Mouse (Mus musculus) CH12.LX (cell line): ENCODE measurements around the gene Zfp661. TPM values are rescaled to one million over a fixed set of nuclear protein-coding genes. Genes with fewer than 3 reads are reported as not detected.
"Not testable (repeated sequence)": the region's sequence is repeated elsewhere in the genome, so short reads cannot be mapped to it uniquely, and the experiment has no call there.

Source experiments
- DNase-seq: peaks from one replicate; pipeline ENCODE4 v3.0.0-alpha.2; 2013; ENCODE audit errors: extremely low read depth
- H3K27ac ChIP-seq: 2 replicates; pipeline ENCODE4 v1.5.1; 2012; ENCODE audit warnings: low read depth, mild to moderate bottlenecking, control low read depth, moderate library complexity; ENCODE audit not compliant: insufficient read depth
- H3K27me3 ChIP-seq: replicated peaks from 2 replicates; pipeline ENCODE3; 2012; ENCODE audit warnings: inconsistent platforms
- H3K36me3 ChIP-seq, 2 experiments: replicated peaks in 1 of 2; 2 replicates each; pipeline versions ENCODE3 to v1.6.1; 2012; ENCODE audit warnings: inconsistent platforms in 1 of 2, low read length in 1 of 2, mild to moderate bottlenecking in 1 of 2, mixed read lengths in 1 of 2, moderate library complexity in 1 of 2; ENCODE audit not compliant: control insufficient read depth in 1 of 2, insufficient read depth in 1 of 2
- H3K4me1 ChIP-seq, 2 experiments: 2 replicates each; pipeline ENCODE4 v1.6.1; 2012; ENCODE audit warnings: inconsistent platforms in 1 of 2, moderate library complexity in 1 of 2; ENCODE audit not compliant: insufficient read depth in 2 of 2, control insufficient read depth in 1 of 2
- H3K4me2 ChIP-seq: 2 replicates; pipeline ENCODE4 v1.6.1; 2012; ENCODE audit warnings: low read depth, mild to moderate bottlenecking, control low read depth; ENCODE audit not compliant: poor library complexity, insufficient read depth, severe bottlenecking
- H3K4me3 ChIP-seq, 3 experiments: fragments of 150-350 bp in 1 of 3; sonication (generic) in 1 of 3; replicated peaks in 1 of 3; 2 replicates each; pipeline versions ENCODE3 to v1.5.1; 2011 to 2012; ENCODE audit warnings: low read depth in 2 of 3, low read length in 2 of 3, mild to moderate bottlenecking in 2 of 3, moderate library complexity in 2 of 3, control low read depth in 1 of 3, improper control_type of control experiment in 1 of 3, inconsistent platforms in 1 of 3, mixed read lengths in 1 of 3; ENCODE audit not compliant: poor library complexity in 1 of 3
- H3K79me2 ChIP-seq: replicated peaks from 2 replicates; pipeline ENCODE4 v1.6.1; 2012; ENCODE audit warnings: mild to moderate bottlenecking, moderate library complexity; ENCODE audit not compliant: control insufficient read depth, poor library complexity, insufficient read depth, severe bottlenecking; ENCODE audit errors: extremely low read depth
- H3K9ac ChIP-seq: 2 replicates; pipeline ENCODE4 v1.6.1; 2012; ENCODE audit warnings: low read depth, mild to moderate bottlenecking, control low read depth, moderate library complexity; ENCODE audit not compliant: insufficient read depth
- H3K9me3 ChIP-seq: replicated peaks from 2 replicates; pipeline ENCODE3; 2012; ENCODE audit warnings: low read length, inconsistent platforms, mixed read lengths
- CTCF ChIP-seq, 2 experiments: IDR thresholded peaks in 1 of 2; conservative IDR thresholded peaks in 1 of 2; 2 replicates each; pipeline ENCODE4 v1.5.1; 2011 to 2012; ENCODE audit warnings: low read depth in 2 of 2, low read length in 2 of 2, improper control_type of control experiment in 1 of 2, inconsistent platforms in 1 of 2, mild to moderate bottlenecking in 1 of 2, moderate library complexity in 1 of 2
- EP300 ChIP-seq: IDR thresholded peaks from 2 replicates; pipeline ENCODE4 v1.6.1; 2011; ENCODE audit warnings: low read length, improper control_type of control experiment
- HCFC1 ChIP-seq: IDR thresholded peaks from 2 replicates; pipeline ENCODE4 v1.6.1; 2012; ENCODE audit warnings: low read depth, mild to moderate bottlenecking, inconsistent platforms, low read length, improper control_type of control experiment
- NELFE ChIP-seq: IDR thresholded peaks from 2 replicates; pipeline ENCODE4 v1.6.1; 2011; ENCODE audit warnings: low read depth, low read length, improper control_type of control experiment
- RAD21 ChIP-seq: IDR thresholded peaks from 2 replicates; pipeline ENCODE4 v1.6.1; 2011; ENCODE audit warnings: low read depth, mild to moderate bottlenecking, low read length, improper control_type of control experiment, moderate library complexity
- RCOR1 ChIP-seq: conservative IDR thresholded peaks from 2 replicates; pipeline ENCODE4 v1.6.1; 2012; ENCODE audit warnings: low read depth, mild to moderate bottlenecking, inconsistent platforms, low read length, improper control_type of control experiment
- SMC3 ChIP-seq: IDR thresholded peaks from 2 replicates; pipeline ENCODE4 v1.6.1; 2011; ENCODE audit warnings: low read depth, low read length, improper control_type of control experiment
- ZNF384 ChIP-seq: IDR thresholded peaks from 2 replicates; pipeline ENCODE4 v1.6.1; 2012; ENCODE audit warnings: low read depth, low read length, improper control_type of control experiment, inconsistent platforms
- dilution Hi-C: fragments of 300-500 bp; cut with MboI; formaldehyde crosslinking; loops from 2 replicates; pipeline ENCODE4 v1.14.3; 2020; ENCODE audit warnings: low sequenced_read_pairs; ENCODE audit not compliant: extremely low pct_unique_long_range_greater_than_20kb, extremely low pct_ligation_motif_present
- in situ Hi-C: fragments of 300-500 bp; cut with MboI; formaldehyde crosslinking; loops from 3 replicates; pipeline ENCODE4 v1.14.3; 2019; ENCODE audit warnings: low sequenced_read_pairs, low pct_ligation_motif_present, low pct_unique_long_range_greater_than_20kb, mixed read lengths
- polyA plus RNA-seq: library from polyadenylated mRNA; unstranded; fragments of >175 nt; gene quantifications from 2 replicates; pipeline ENCODE4 v1.2.1, GENCODE M21; 2012; ENCODE audit warnings: low read depth; ENCODE audit not compliant: insufficient read length
- total RNA-seq, 2 experiments: library from RNA; depleted of rRNA; stranded (reverse); fragments of 300-350 nt in 1 of 2; fragments of >200 nt in 1 of 2; gene quantifications; 2 replicates each; pipeline ENCODE4 v1.2.3; 2012 to 2014

Gene Zfp661
- total and polyA plus RNA-seq, 3 experiments: 3.2 to 5.9 (median 4.7) TPM

DNA sequence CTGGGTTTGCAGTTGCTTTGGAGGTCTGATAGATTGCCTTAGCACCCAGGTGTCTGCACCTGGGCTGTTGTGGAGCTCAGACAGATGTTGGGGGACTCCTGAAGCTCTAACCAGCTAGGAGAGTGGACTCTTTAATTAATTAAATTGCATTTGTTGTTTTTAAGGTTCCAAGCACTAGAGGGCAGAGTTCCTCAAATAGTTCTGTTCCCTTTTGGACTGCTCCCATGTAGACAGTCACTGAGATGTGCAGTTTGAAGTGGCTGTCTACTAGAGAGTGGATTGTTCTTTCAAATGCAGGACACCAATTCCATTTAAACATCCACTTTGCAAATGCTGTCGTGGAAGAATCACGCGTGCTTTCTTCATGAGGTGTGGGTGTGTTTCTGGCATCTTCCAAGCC, 21.3 kb upstream of the Zfp661 start:
- no peaks in the 10 kb centered on the region for H3K79me2 ChIP-seq
- TF ChIP-seq HCFC1: no peak
- no peak for TF ChIP-seq ZNF384
- peak; percentile 57 for TF ChIP-seq RAD21
- TF ChIP-seq SMC3: peak; percentile 68
- TF ChIP-seq CTCF (conservative IDR thresholded peaks at IDR 0.05 in 1 of 2, IDR thresholded peaks at IDR 0.05 in 1 of 2; ENCODE audit: low read depth in 2 of 2, low read length in 2 of 2): peak; percentile 22 to 73; a peak in 2 of 4 replicates
- TF ChIP-seq NELFE: no peak
- TF ChIP-seq, all 38 proteins: peak for 3
- Histone ChIP-seq H3K27me3 (no peaks in the 10 kb centered on the region), H3K4me2 (no peak overlapping the region), H3K9ac (no peak overlapping the region), H3K9me3 (no peaks in the 10 kb centered on the region), H3K27ac (no peak overlapping the region), H3K4me3 (no peak overlapping the region), H3K36me3 (peaks cover 26 to 44% of the 10 kb centered on the region in 2 experiments), H3K4me1 (0 out of 4 replicates have a peak, but pooled peaks cover 0 to 4% of the 10 kb centered on the region in 2 experiments)
- dilution Hi-C loops: no loop called here
- peak; percentile 48 for DNase-seq
- in situ Hi-C loops: no loop called here

DNA sequence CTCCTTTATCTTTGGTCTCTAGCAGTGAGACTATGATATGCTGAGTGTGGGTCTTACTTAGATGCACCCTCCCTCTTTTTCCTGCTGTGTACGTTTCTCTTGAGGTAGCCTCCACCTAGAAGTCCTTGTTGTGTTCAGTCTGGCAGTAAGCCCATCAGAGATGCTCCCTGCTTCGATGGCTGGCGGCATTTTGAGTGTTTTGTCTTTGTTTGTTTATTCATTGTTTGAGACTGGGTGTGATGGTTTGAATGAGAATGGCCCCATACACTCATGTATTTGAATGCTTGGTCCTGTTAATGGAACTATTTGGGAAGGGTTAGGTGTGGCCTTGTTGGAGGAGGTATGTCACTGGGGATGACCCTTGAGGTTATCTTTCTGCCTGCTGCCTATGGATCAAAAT, 18.3 kb upstream of the Zfp661 start:
- Histone ChIP-seq H3K4me1 (0 out of 4 replicates have a peak, but pooled peaks cover 0 to 4% of the 10 kb centered on the region in 2 experiments), H3K4me3 (no peak overlapping the region), H3K9me3 (no peaks in the 10 kb centered on the region), H3K9ac (no peak overlapping the region), H3K27me3 (no peaks in the 10 kb centered on the region), H3K27ac (no peak overlapping the region), H3K4me2 (no peak overlapping the region), H3K36me3 (peaks cover 51 to 72% of the 10 kb centered on the region in 2 experiments), H3K79me2 (no peaks in the 10 kb centered on the region)
- in situ Hi-C loops: no loop called here
- TF ChIP-seq EP300 (no peak), RCOR1 (no peak)
- dilution Hi-C loops: no loop called here
- DNase-seq: no peak

DNA sequence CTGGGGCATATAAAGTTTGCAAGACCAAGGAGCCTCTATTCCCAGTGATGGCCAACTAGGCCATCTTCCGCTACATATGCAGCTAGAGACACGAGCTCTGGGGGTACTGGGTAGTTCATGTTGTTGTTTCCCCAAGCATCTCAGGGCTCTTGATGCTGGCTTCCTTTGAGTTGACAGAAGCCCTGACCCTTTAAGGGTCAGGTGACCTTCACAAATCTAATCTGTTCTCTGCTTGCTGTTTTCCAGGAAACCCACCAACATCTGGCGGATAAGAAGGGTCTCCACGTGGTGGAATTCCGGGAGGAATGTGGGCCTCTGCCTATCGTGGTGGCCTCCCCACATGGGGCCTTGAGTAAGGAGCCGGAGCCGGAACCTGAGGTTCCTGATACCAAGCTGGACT, 16.5 kb upstream of the Zfp661 start:
- H3K79me2 ChIP-seq, H3K9me3 ChIP-seq, H3K27me3 ChIP-seq, in situ Hi-C loops, H3K27ac ChIP-seq, dilution Hi-C loops, H3K9ac ChIP-seq, H3K4me2 ChIP-seq, DNase-seq, H3K4me3 ChIP-seq, H3K4me1 ChIP-seq: not testable (repeated sequence)
- H3K36me3 ChIP-seq: peaks cover 65 to 83% of the 10 kb centered on the region in 2 experiments
